Mouse (Mus musculus) liver, embryonic 11.5 days (tissue): ENCODE results near the gene Usf3. TPM values are rescaled to one million over a fixed set of nuclear protein-coding genes. Genes with fewer than 3 reads are reported as not detected.

Experiments used
- ATAC-seq: fragments of 200-750 bp; cut with Nextera tagmentation; replicated peaks from 2 replicates; pipeline ENCODE4 v1.8.0; 2017; ENCODE audit warnings: moderate number of reproducible peaks, mild to moderate bottlenecking, moderate TSS enrichment, moderate library complexity; ENCODE audit not compliant: low FRiP score
- DNase-seq: peaks from one replicate; pipeline ENCODE4 v3.0.0-alpha.2; 2017; ENCODE audit warnings: low spot score
- H3K27ac ChIP-seq: fragments of 300-500 bp; sonication (generic); 2 replicates; pipeline ENCODE4 v1.5.1; 2014; ENCODE audit warnings: mild to moderate bottlenecking, low read depth, low read length, control low read depth
- H3K27me3 ChIP-seq: fragments of 300-500 bp; sonication (generic); replicated peaks from 2 replicates; pipeline ENCODE4 v1.6.1; 2014; ENCODE audit warnings: low read length, mixed read lengths; ENCODE audit not compliant: control insufficient read depth, insufficient read depth
- H3K36me3 ChIP-seq: fragments of 300-500 bp; sonication (generic); 2 replicates; pipeline ENCODE4 v1.6.1; 2014; ENCODE audit warnings: mild to moderate bottlenecking, low read length, moderate library complexity, mixed read lengths; ENCODE audit not compliant: control insufficient read depth, insufficient read depth
- H3K4me1 ChIP-seq: fragments of 300-500 bp; sonication (generic); replicated peaks from 2 replicates; pipeline ENCODE4 v1.6.1; 2014; ENCODE audit warnings: low read length, mixed read lengths; ENCODE audit not compliant: control insufficient read depth, insufficient read depth
- H3K4me2 ChIP-seq: fragments of 300-500 bp; sonication (generic); 2 replicates; pipeline ENCODE4 v1.6.1; 2014; ENCODE audit warnings: mild to moderate bottlenecking, control low read depth, moderate library complexity
- H3K4me3 ChIP-seq: fragments of 300-500 bp; sonication (generic); 2 replicates; pipeline ENCODE4 v1.5.1; 2014; ENCODE audit warnings: low read depth, low read length, control low read depth
- H3K9ac ChIP-seq: fragments of 300-500 bp; sonication (generic); 2 replicates; pipeline ENCODE4 v1.6.1; 2014; ENCODE audit warnings: low read depth, low read length, control low read depth
- H3K9me3 ChIP-seq: fragments of 300-500 bp; sonication (generic); 2 replicates; pipeline ENCODE4 v1.6.1; 2016; ENCODE audit warnings: low read length, inconsistent platforms, mixed read lengths; ENCODE audit not compliant: control insufficient read depth
- WGBS: fragments of 180-500 bp; shearing (Covaris S2); extraction: QIAGEN DNeasy Blood & Tissue Kit; methylation state at CpG from one replicate; pipeline ENCODE4 v1.1.7; 2014; 5-methylcytosine and 5-hydroxymethylcytosine counted together
- polyA plus RNA-seq: library from polyadenylated mRNA; unstranded; fragments of >200 nt; fragmentation: Nextera tagmentation; extraction: Ambion mirVana; gene quantifications from 2 replicates; pipeline ENCODE4 v1.2.1, GENCODE M21; 2014

Gene Usf3
- polyA plus RNA-seq, 1 experiment from 2014 or later = 5.8 TPM

DNA sequence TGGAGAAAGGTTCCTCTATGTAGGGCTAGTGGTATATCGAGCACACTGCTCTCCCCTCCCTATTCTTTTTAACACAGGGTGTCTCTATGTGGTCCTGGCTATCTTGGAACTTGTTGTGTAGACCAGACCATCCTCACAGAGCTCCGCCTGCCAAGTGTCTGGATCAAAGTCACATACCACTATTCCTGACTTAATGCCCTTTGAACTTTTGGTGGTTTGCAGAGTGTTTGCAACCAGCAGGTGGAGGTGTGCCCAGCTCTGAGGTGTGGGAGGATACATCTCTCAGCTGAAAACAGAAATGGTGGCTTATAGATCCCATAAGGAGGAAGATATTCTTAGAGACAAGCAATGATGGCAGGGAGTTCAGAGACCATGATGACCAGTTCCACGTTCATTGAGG lies 84.4 kb downstream of the Usf3 start:
- DNase-seq (no peak), ATAC-seq (no peak)
- no peaks in the 10 kb centered on the region for H3K4me1 ChIP-seq
- no peak overlapping the region for H3K27ac ChIP-seq
- no peaks in the 10 kb centered on the region; the same call in 1 of the 2 replicates for H3K27me3 ChIP-seq
- 71% methylated on average over 3 of the region's 3 CpGs for WGBS
- H3K4me3 ChIP-seq = no peak overlapping the region
- H3K9me3 ChIP-seq = no peaks in the 10 kb centered on the region
- H3K36me3 ChIP-seq = no peaks in the 10 kb centered on the region
- no peak overlapping the region for H3K4me2 ChIP-seq
- H3K9ac ChIP-seq = no peak overlapping the region

DNA sequence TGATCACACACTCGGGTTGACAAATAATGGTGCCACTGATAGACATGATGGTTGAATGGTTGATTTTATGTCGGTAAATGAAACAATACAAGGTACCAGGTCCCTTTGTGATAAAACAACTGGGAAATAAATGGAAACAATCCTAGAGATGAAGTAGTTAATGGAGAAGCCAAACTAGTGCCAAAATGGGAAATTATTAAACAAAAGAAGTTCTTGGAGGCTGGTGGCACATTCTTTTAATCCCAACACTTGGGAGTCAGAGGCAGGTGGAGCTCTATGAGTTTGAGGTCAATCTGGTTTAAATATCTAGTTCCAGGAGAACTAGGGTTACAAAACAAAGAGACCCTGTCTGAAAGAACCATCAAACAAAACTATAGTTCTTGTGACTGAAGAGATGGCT lies 91.9 kb downstream of the Usf3 start:
- Histone ChIP-seq H3K9me3 (no peaks in the 10 kb centered on the region), H3K27ac (no peak overlapping the region), H3K4me3 (no peak overlapping the region), H3K4me1 (no peaks in the 10 kb centered on the region), H3K36me3 (no peaks in the 10 kb centered on the region), H3K4me2 (no peak overlapping the region), H3K9ac (no peak overlapping the region), H3K27me3 (no peaks in the 10 kb centered on the region)
- no peak for ATAC-seq
- no peak for DNase-seq
- WGBS = 77% methylated on average over 2 of the region's 2 CpGs

DNA sequence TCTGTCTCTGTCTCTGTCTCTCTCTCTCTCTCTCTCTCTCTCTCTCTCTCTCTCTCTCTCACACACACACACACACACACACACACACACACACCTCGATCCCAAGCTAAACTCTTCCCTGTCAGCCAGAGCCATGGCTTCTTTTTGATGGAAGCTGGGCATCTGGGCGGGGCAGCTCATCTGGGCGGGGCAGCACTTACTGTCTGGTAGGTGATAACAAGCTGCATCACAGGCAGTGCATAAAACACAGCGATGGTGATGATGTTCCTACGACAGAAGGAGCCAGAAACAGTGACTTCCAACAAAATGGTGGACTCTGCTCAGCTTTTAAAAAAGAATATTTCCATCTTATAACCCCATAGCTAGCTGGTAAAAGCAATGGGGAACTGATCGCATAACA lies 92.5 kb downstream of the Usf3 start:
- no peaks in the 10 kb centered on the region for H3K9me3 ChIP-seq
- H3K27me3 ChIP-seq = no peaks in the 10 kb centered on the region
- ATAC-seq = peak; percentile 68
- WGBS = 76% methylated on average over 6 of the region's 6 CpGs
- no peak overlapping the region for H3K27ac ChIP-seq
- no peak overlapping the region for H3K4me2 ChIP-seq
- no peak for DNase-seq
- H3K36me3 ChIP-seq = no peaks in the 10 kb centered on the region
- H3K4me3 ChIP-seq = no peak overlapping the region
- no peak overlapping the region for H3K9ac ChIP-seq
- H3K4me1 ChIP-seq = no peaks in the 10 kb centered on the region

DNA sequence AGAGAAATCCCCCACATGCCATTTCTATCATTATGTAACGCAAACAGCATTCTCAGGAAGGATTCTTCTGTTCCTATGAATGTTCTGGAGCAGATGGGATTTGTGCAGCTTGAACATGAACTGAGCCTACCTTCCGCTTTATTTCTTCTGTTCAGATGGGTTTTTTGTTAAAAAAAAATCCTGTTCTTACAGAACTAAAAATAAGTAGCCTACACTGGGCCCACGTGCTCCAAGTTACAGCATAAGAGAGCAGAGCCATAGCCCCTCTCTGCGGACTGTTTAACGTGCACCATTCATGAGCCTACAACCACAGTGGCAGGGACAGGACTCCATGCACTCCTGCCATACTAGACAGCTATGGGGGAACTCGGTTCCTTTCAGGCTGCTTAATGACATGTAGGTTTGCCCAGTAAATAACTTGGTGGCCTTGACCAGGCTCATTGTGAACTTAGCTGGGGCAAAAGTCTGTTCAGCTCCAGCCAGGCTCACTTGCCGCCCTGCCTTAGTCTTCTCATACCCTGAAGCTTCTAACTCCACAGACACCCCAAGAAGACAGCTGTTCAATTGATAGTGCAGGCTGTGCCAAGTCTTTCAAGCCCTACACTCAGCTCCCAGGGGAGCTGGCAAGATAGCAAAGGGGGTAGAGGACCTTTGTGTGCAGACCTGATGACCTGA lies 95.6 kb downstream of the Usf3 start:
- WGBS = 79% methylated on average over 7 of the region's 7 CpGs
- ATAC-seq = no peak
- H3K4me3 ChIP-seq = no peak overlapping the region

DNA sequence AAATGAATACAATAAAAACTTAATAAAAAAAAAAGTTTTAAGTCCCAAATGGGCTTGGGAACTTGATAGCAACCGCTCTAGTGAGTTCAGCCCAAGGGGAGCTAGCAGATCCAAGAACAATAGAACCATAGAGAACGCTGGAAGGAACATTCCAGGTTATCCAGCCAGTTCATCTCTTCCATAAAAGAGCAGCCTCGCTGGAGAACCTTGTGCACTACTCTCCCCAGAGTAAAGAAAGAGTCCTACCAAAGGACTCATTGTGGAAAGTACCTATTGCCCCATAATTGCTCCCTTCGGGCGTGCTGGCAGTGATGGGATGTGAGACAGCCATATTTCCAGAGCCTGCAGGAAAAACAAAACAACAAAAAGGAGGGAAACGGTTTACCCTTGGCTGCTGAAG lies 96.5 kb downstream of the Usf3 start:
- 83% methylated on average over 6 of the region's 6 CpGs for WGBS
- H3K27me3 ChIP-seq = no peaks in the 10 kb centered on the region
- H3K4me3 ChIP-seq = no peak overlapping the region
- H3K27ac ChIP-seq = no peak overlapping the region
- H3K4me1 ChIP-seq = no peaks in the 10 kb centered on the region
- H3K36me3 ChIP-seq = no peaks in the 10 kb centered on the region
- no peak overlapping the region for H3K4me2 ChIP-seq
- ATAC-seq (no peak), DNase-seq (no peak)
- H3K9ac ChIP-seq = no peak overlapping the region
- H3K9me3 ChIP-seq = no peaks in the 10 kb centered on the region

More for the DNA sequence above, 95.6 kb downstream of the Usf3 start:
- H3K27me3 ChIP-seq = no peaks in the 10 kb centered on the region
- no peaks in the 10 kb centered on the region for H3K4me1 ChIP-seq
- no peaks in the 10 kb centered on the region for H3K9me3 ChIP-seq
- no peak overlapping the region for H3K9ac ChIP-seq
- H3K27ac ChIP-seq = no peak overlapping the region
- DNase-seq = no peak
- H3K4me2 ChIP-seq = no peak overlapping the region
- H3K36me3 ChIP-seq = no peaks in the 10 kb centered on the region

DNA sequence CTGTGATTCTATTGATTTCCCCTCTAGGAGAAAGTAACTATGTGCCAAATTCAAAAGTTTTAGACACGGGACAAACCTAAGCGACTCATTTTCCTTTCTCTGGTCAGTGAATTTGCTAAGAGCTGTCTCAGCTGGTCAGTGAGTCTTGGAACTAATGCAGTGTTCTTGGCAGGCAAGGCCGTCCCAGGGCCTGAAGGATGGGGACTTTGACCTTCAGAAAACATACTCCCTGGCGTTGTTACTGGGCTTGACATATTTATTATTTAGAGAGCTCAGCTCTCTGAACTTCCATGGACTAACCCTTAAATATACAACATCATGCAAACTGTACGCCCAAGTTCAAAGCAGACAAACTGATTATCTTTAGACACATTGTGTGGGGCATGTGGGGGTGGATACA lies 97.6 kb downstream of the Usf3 start:
- 69% methylated on average over 5 of the region's 5 CpGs for WGBS
- Histone ChIP-seq H3K36me3 (no peaks in the 10 kb centered on the region), H3K4me1 (no peaks in the 10 kb centered on the region), H3K27me3 (no peaks in the 10 kb centered on the region), H3K9me3 (no peaks in the 10 kb centered on the region), H3K27ac (no peak overlapping the region), H3K9ac (no peak overlapping the region), H3K4me2 (no peak overlapping the region), H3K4me3 (no peak overlapping the region)
- DNase-seq (no peak), ATAC-seq (no peak)

DNA sequence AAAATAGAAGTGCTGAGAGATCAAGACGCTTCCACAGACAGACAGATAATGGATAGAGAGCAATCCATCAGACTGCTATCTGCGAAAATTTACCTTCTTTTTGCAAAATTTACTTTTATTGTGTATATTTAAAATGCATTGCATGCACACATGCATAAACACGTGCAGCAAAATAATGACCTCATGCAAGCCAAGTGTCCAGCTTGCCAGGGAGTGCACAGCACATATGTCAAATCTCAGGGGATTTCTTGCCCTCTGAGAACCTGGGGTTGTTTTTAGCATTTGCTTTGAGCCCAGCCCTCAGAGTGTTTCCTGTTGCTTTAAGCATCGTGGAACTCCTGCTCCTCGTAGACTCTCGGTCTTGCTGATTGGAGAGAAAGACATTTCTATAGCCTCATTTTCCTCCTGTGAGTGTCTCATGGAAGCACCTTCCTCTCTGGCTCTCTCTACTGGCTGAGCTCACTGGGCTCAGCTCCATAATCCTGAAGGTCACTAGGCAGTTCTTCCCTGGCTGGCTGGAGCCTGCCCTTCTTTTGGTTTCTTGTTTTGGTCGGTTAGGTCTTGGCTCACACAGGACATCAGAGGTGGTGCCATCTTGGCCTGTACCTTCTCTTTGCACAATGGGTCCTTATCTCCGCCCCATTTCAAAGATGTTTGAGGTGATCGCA lies 98.5 kb downstream of the Usf3 start:
- no peak for ATAC-seq
- Histone ChIP-seq H3K27me3 (no peaks in the 10 kb centered on the region), H3K4me2 (no peak overlapping the region), H3K27ac (no peak overlapping the region), H3K4me1 (no peaks in the 10 kb centered on the region), H3K4me3 (no peak overlapping the region), H3K9ac (no peak overlapping the region), H3K9me3 (no peaks in the 10 kb centered on the region), H3K36me3 (no peaks in the 10 kb centered on the region)
- WGBS = 74% methylated on average over 9 of the region's 9 CpGs
- DNase-seq = no peak
